Mouse (Mus musculus) Muller cell, postnatal 12 days (primary cell): ENCODE measurements around the gene Olfr1290.

Experiments used
- DNase-seq: peaks from one replicate; pipeline ENCODE4 v3.0.0-alpha.2; 2015; ENCODE audit errors: inconsistent ontology term

Gene Olfr1290

GRCm38 (mm10) chr2:111493729-111494128 lies at the start of gene Olfr1290:
Olfr1290 (minus strand) TSS chr2:111493829.
- no peak for DNase-seq

- DNase-seq, result no peak
These were observed 46.6 kb upstream of the Olfr1290 start, which contains the start of gene Olfr1294 for GRCm38 (mm10) chr2:111540191-111540590. Olfr1294 (minus strand) TSS chr2:111540291.

- no peak for DNase-seq
These were observed 31.3 kb upstream of the Olfr1290 start, which contains the start of gene Olfr1293-ps for GRCm38 (mm10) chr2:111524903-111525302. Olfr1293-ps (plus strand) TSS chr2:111525203.

GRCm38 (mm10) chr2:111517451-111517850 lies 23.8 kb upstream of the Olfr1290 start:
- no peak for DNase-seq

- DNase-seq, result no peak
These were observed 3.3 kb upstream of the Olfr1290 start, which contains the start of gene Olfr1291-ps1 for GRCm38 (mm10) chr2:111496880-111497279. Olfr1291-ps1 (plus strand) TSS chr2:111497180.

GRCm38 (mm10) chr2:111480519-111480918 lies 13.1 kb downstream of the Olfr1290 start, which contains the start of gene Olfr1289:
Olfr1289 (plus strand) TSS chr2:111480819.
- DNase-seq, result no peak

GRCm38 (mm10) chr2:111473801-111474200 lies 19.8 kb downstream of the Olfr1290 start, which contains the start of gene Olfr1288:
Olfr1288 (plus strand) TSS chr2:111474101.
- no peak for DNase-seq

GRCm38 (mm10) chr2:111448842-111449241 lies 44.8 kb downstream of the Olfr1290 start, which contains the start of gene Olfr1287:
Olfr1287 (plus strand) TSS chr2:111449142.
- no peak for DNase-seq
